Mouse (Mus musculus): ENCODE data around the gene 4930518I15Rik.
"Not testable (repeated sequence)": the region's sequence is repeated elsewhere in the genome, so short reads cannot be mapped to it uniquely, and the experiment has no call there.

DNA sequence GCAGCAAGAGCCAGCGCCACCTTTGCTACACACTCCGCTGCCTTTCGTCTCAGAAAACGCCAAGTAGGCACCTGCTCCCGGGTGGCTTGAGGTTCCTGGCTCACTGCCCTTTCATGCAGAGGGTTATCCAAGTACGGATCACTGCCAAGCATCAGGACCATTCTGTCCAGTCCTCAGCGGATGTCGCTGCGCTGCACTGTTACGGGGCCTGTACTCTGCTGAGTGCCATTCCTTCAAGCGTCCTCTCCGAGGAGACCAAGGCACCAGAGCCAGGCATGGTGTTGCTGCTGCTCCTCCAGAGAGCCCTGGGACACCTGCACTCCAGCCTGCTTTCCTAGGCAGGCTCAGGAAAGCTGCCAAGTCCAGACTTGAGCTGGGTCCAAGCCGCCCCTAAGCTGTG is 4.2 kb downstream of the 4930518I15Rik start:
- not testable (repeated sequence) for TF ChIP-seq POLR2A (IDR thresholded peaks at IDR 0.05; ENCODE audit: insufficient read depth, low read length); CTCF (IDR thresholded peaks at IDR 0.05; ENCODE audit: low read depth, low read length)

Measured in ES-Bruce4 (cell line).